Mouse (Mus musculus) urinary bladder, postnatal 25 days (tissue): Measurements from ENCODE around the gene Snx9.

Source experiments
- DNase-seq: peaks from one replicate; pipeline ENCODE4 v3.0.0; 2022; ENCODE audit warnings: low spot score

The Snx9 gene

DNA sequence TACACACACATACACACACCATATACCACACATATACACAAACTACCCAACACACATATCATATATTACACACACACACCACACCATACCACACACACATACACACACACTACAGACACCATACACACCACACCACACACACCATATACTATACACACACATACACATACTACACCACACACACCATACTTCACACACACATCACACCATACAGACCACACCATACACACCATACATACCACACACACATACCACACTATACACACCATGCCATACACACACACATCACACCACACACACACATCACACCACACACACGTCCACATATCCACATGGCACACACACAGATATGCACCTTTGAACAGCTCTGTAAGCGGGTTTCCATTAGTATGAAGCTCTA lies 34.3 kb upstream of the Snx9 start:
- DNase-seq, result no peak

DNA sequence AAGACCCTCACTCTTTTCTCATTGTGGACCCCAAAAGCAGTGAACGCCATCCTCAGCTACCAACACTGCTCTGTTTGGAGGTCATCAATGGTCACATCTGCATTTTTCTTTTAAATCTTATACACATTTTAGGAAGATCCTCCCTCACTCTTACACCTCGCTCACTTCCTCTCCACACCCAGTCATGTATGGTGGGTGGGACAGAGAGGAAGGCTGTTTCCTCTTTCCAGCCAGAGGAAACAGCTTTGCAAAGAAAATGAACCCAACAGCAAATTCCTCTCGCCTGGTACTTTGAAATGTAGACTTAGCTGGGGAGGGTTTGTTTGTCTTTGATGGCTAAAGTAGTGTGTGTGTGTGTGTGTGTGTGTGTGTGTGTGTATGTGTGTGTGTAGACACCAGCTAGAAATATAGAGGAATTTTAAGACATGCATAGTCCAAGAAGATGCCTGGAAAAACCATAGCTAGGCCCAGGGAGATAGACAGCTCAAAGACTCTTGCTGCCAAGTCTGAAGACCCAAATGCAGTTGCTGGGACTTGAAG lies 33.2 kb upstream of the Snx9 start:
- DNase-seq, result no peak

DNA sequence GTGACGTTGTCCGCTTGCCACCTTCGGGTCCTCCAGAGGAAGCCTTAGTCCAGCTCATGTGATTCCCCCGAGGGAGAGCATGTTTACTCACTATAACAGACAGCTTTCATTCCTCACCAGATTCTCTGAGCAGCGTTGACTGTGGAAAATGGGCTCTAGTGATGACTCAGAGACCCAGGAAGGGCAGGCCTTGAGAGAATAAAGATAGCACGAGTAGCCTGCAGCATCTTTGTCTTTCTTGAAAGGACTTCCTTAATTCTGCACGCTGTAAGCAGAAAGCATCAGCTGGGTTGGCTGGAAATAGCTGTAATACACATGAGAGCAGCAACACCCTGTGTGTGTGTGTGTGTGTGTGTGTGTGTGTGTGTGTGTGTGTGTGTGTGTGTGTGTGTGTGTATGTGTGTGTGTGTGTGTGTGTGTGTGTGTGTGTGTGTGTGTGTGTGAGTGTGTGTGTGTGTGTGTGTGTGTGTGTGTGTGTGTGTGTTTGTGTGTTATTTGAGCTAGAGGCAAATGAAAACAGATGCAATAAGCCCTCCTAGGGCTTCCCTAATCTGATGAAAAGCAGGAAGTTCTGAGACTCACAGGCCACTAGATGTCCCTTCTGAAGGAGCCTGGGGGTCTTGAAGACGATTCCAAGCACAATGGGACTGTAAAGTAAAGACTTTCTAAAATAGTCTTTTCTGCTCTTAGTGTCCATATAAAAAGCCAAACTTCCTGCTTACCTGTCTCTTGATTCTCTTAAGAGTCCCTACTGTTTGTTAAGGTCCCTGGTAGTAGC lies 27.1 kb upstream of the Snx9 start:
- no peak for DNase-seq

DNA sequence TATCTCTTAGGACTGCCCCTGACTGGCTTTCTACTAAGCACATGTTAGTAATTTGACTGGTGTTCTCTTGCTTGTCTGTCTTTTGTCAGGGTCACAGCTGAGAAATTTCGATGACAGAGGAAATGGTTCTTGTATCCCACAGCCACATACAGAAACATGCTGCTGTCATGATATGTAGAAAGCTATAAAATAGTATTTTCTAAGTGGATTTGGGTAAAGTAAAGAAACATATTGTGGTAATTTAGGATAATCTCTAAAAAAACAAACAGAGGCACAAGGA lies 26.5 kb upstream of the Snx9 start:
- no peak for DNase-seq

DNA sequence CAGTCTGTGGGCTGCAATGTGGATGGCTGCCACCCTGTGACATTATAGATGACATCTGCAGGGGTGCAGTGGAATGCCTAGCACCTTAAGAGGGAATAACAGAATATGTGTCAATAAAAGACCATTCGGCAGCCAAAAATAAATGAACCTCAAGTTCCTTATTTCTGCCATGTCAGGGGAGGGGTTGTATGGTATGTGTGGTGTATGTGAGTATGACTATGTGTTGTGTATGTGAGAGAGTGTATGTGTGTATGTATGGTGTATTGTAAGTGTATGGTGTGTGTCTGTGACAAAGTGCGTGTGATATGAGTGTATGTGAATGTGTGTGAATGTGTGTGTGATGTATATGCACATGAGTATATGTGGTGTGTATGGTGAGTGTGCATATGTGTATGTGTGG lies 23.3 kb upstream of the Snx9 start:
- DNase-seq, result no peak

DNA sequence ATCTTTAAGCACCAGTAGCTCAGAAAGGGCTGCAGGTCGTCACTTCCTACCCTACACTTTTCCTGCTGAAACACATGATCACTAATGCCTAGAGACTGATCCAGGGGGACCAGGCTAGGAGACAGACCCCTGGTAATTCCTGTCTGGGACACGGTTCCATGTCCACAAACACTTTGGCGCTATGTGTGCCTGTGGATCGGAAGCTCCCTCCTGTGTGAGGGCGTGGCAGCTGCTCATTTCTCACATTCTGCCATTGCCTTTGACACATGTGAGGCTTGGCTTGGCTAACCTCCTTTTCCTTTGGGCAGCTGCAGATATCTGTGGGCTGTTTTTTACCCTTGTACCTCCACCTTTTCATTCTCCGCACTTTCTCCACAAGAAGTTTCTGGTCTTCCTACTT lies 22.0 kb upstream of the Snx9 start:
- no peak for DNase-seq

DNA sequence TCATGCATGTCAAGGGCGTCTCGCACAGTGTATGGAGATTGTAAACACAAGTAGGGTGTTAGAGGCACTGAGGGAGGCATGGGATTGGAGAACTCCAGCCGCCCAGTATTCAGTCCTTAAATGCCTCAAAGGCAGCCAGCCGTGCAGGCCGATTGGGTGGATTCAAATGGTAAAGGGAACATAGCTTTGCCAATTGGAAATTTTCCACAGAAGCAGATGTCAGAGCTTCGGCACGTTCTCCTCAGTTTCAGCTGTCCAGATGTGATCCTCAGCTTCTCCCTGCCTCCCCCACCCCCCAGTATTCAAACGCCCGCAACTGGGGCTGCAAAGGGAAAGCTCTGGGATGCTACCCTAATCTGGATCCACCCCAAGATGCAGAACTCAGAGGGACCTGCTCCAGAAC lies 21.3 kb upstream of the Snx9 start:
- DNase-seq, result no peak

DNA sequence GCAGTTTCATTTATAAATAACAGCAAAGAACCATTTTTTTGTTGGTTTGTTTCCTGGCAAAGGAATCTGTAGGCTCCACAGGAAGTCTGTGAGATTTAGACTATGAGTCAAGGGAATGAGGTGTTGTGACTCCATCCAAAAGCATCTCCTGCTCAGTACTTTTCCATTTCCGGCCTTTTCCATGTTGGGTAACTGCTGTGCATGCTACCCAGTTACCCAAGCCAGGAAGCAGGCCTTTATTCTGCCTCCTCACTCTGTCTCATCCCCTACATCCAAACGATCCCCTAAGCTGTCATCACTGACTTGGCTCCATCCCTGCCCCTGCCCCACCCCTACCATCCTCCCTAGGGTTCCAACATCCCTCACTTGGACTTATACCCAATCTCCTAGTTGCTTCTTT lies 18.6 kb upstream of the Snx9 start:
- DNase-seq, result no peak

DNA sequence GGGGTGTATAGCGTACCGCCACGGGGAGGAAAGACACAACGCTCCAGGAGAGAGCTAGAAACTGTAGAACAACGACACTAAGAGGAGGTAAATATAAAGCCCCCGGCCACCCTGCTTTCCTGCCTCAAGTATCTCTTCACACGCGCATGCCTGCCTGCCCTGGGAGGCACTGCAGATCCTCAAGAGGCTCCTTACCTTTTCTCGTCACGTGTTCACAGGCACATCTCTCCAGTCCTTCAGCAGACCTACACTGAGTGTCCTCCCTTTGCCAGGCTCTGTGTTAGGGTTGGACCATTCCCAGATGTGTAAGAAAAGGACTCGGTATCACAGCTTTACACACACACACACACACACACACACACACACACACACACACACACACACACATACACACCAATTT lies 18.1 kb upstream of the Snx9 start:
- no peak for DNase-seq

DNA sequence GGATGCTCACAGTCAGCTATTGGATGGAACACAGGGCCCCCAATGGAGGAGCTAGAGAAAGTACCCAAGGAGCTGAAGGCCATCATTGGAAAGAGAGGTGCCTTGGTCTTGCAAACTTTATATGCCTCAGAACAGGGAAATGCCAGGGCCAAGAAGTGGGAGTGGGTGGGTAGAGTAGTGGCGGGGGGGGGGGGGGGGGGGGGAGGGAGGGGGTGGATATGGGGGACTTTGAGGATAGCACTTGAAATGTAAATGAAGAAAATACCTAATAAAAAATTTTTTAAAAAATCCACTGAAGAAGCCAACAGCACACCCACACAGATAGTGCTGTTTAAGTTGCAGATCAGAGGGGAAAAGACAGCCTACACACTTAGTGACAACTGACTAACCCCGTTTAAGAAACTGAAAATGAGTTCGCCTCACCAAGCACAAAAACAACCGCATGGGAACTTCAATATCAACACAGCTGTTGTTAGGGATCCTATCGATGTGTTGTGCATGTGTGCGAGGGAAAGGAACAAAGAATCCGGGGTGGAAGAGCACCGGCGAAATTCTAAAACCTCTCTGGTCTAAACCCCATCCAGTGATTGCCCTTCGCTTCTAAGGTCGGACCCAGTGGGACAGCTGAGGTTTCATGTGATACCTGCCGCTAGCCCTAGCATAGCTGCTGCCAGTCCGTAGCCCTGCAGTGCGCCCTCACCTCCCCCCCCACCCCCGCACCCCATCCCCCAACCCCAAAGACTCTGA lies 13.1 kb upstream of the Snx9 start:
- DNase-seq, result no peak

DNA sequence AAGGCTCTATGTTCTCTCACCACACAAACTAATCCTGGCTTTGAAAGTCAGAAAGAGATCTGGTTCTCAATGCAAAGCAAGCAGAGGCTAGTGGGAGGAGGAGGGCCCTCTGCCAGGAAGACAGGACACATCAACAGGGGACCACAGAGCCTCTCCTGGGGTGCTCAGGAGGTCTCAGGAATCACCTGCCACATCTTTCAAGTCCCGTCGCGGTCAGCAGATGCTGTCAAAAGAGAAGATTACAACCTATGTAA lies 12.6 kb upstream of the Snx9 start:
- no peak for DNase-seq

DNA sequence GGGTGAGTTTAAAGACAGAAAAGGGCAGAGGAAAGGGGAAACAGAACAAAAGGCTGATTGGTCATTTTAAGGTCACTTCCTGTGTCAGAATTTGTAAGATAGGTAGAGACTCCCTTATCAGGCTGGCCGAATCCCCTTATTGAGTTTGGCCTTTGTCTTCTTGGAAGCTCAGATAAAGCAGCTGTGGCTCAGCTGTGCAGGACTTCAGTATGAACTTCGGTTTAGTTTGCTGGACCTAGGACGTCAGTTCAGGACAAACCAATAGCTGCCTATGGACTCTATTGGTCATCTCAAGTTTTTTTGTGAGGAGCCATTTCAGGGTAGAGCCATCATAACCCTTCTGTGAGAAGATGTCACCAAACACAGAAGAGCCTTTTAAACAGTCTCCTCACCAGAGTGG lies 12.2 kb upstream of the Snx9 start:
- no peak for DNase-seq

DNA sequence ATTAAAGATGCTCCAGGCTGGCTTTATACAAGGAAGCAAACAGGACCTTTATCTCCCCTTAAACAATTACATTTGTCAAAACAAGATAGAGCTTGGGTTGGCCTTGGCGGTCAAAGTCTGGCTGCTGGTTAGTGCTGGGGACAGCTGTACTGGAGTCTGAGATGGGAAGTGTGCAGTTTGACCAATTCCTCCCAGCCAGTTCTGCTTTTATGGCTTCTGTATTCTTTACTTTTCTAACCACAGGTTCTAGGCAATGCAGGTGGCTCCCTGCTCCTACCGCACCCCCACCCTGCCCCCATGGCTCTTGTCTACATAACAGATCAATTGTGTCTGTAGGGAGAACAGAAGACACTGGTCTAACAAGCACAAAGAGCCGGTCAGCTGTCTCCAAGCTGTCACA lies 11.2 kb upstream of the Snx9 start:
- DNase-seq, result no peak

DNA sequence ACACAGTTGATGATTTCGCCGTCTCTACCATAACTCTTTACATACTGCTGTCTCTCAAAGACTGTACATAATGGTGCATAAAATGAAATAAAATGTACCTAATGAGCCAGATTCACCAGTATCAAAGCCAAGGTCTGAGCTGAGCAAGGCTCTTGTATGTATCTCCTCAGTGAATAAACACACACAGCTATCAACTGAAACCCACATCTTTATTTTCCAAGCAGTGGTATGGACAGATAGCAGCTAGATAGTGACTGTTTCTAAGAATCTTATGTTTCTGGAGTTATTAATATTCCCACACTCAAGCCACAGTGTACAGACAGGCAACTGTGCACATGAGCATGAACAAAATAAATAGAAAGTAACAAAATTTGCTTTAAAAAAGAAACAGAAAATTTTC lies 10.7 kb upstream of the Snx9 start:
- DNase-seq, result no peak

DNA sequence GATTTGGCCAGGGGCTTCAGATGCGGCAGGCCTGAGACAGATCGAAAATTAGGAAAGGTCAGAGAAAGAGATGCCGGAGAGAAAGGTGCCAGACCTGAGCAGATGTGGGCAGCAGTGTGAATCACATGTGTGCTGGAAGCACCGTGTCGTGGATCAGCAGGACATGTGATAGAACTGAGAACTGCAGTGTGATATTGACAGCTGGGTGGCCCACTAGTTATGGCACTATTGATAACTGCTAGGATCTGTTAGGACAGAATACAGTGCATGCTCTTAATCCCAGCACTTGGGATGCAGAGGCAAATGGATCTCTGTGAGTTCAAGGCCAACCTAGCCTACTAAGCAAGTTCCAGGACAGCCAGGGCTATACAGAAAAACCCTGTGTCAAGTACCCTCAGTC lies 10.3 kb upstream of the Snx9 start:
- no peak for DNase-seq

DNA sequence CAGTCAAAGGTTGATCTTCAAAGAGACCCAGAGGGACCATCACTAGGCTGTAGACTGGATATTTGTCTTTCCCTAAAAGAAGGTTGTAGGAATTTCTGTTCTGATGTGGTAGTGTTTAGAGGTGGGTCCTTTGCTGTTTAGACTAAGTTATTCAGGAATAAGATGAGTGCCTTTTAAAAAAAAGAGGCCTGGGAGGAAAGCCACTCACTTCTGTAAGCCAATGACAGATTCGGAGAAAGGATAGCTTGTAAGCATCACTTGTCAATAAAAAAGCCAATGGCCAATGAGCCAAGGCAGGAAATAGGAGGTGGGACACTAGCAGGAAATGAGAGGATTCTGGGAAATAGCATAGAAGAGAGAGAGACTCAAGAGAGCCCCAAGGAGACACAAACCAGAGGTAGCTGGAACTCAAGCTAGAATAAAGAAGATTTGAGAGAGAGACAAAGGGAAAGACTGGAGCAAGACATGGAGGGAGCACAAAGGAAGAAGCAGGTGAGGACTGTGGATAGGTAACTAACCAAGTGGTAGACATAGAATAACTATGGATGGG lies 9.8 kb upstream of the Snx9 start:
- DNase-seq, result no peak

DNA sequence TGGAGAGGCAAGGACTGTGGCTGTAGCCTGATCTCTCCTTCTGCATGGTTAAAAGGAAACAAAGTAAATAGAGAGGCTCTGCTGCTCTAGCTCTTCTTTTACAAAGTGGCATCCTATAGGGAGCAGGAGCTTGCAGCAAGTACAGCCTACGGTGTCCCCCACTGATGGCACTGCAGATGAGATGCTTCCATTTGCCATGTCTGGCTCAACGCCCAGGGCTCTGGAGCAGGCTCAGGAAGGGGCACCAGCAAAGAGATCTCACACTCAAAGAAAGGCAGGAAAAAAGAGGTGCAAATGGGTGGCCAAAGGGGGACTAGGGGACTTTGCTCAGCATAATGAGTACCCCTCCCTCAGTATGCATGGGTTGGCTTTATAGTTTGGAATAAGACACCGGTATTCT lies 7.0 kb upstream of the Snx9 start:
- DNase-seq, result no peak

DNA sequence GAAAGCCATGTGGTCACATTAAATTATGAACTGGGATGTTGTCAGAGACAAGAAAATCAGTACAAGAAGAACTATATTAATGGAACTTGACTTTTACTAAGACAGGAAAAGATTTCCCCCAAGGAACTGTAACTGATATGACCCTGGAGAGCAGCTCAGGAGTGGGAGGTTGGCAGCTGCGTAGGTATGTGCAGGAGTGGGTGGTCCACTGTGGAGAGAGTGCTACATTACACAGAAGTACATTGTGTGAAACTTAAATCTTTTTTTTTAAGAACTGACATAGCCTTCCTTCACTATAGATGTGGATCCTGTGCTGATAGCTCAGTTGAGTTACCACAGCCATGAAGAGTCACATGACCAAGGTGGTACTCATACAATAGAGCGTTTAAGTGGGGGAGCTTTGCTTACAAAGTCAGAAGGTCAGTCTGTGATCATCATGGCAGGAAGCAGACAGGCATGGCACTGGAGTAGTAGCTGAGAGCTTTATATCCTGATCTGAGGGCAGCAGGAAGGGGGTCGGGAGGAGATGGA lies 6.3 kb upstream of the Snx9 start:
- DNase-seq, result no peak

DNA sequence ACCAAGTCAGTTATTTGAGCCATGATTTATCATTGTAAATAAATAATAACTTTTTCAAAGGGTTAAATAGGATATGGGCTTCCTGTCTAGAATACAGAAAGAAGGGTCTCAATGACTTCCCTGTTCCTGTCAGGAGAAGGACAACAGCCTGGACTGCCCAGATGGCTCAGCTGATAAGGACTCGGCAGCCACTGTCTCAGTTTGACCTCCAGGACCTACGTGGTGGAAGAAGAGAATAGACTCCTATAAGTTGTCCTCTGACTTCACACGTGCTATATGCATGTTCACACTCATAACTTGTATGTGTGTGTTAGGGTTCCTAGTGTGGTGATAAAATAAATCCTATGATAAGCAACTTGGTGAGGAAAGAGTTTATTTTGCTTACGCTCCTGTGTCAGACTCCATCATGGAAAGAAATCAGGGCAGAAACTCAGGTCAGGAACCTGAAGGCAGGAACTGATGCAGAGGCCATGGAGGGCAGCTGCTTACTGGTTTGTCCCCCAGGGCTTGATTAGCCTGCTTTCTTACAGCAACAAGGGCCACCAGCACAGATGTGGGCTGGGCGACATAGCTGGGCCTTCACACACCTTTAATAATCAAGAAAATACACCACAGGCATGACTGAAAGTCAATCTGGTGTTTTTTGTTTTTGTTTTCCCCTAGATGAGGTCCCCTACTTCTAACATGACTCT lies 1.4 kb upstream of the Snx9 start:
- no peak for DNase-seq

DNA sequence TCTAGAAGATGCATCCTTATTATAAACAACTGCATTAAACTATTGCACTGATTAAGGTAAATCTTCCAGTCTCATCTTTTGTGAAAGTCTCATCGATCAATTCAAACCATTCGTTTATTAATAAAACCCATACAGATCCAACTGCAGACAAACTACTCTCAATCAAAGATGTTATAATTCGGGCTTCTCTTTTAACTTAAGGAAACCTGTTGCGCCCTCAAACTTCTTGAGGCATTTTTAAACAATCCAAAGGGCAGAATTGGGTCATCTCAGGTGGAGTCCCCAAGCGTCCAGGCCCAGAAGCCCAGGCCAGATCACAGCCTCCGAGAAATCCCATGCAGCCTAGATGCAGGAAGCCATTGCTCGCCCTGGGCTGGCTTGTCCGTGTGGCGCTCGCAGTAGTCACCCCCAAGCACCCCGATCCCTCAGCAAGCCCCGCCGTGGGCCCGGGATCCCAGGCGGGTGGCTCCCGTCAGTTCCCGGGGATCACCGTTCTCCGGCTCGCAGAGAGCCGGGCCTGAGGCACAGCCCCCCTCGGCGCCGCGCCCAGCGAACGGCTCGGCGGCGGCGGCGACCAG lies 490 bp upstream of the Snx9 start:
- DNase-seq, result no peak

DNA sequence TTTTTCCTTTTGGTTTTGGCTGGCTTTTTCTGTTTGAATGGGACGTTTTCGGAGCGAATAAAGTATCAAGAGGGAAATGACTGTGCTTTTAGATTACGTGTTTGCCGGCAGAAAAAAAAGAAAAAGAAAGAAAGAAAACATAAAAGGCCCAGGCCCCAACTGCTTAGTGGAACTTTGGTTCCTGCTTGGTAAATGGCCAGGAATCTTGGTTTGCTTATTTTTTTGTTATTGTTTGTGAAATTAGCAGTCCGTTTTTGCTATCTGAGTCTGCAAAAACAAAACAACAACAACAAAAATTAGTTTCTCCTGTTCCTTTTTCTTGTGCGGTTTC lies 779 bp downstream of the Snx9 start:
- DNase-seq, result no peak

DNA sequence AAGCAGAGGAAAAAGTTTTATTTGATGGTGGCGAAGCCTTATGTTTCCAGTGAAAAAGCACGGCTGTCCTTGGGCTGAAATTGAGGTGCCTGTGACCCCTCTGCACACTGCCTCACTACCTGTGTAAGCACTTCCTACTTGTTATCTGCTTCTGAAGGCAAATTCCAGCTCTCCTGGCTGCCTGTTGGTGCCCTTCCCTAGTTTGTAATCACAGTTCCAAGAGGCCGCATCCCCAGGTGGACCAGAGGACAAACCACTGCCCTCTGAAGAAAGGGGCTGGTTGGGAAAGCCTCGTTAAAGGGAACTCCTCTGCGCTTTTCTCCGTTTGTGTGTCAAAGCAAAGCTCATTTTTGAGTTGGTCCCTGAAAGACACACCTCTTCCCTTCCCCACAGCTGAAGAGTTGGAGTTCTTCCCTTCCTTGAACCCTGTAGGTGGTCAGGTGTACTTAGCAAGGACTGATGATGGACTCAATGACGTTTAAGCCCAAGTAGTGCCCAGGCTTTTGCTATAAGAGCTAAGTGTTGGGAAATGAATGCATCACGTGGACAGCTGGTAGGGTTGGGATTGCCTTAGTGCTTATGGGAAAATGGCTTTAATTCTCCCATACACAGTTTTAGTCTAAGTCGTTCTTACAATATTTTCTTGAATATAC lies 2.0 kb downstream of the Snx9 start:
- DNase-seq, result no peak
